Mouse (Mus musculus) kidney, embryonic 15.5 days (tissue): ENCODE data around the gene Dtx1. TPM values are rescaled to one million over a fixed set of nuclear protein-coding genes. Genes with fewer than 3 reads are reported as not detected.

Source experiments
- ATAC-seq: fragments of 200-750 bp; cut with Nextera tagmentation; replicated peaks from 2 replicates; pipeline ENCODE4 v1.8.0; 2017; ENCODE audit warnings: moderate TSS enrichment; ENCODE audit not compliant: low FRiP score
- H3K27ac ChIP-seq: fragments of 300-500 bp; sonication (generic); 2 replicates; pipeline ENCODE4 v1.5.1; 2015; ENCODE audit warnings: mild to moderate bottlenecking, inconsistent platforms
- H3K27me3 ChIP-seq: fragments of 300-500 bp; sonication (generic); 2 replicates; pipeline ENCODE4 v1.6.1; 2015; ENCODE audit warnings: inconsistent platforms
- H3K36me3 ChIP-seq: fragments of 300-500 bp; sonication (generic); 2 replicates; pipeline ENCODE4 v1.6.1; 2015; ENCODE audit warnings: inconsistent platforms
- H3K4me1 ChIP-seq: fragments of 300-500 bp; sonication (generic); 2 replicates; pipeline ENCODE4 v1.6.1; 2015; ENCODE audit warnings: inconsistent platforms
- H3K4me2 ChIP-seq: fragments of 300-500 bp; sonication (generic); 2 replicates; pipeline ENCODE4 v1.6.1; 2015; ENCODE audit warnings: moderate library complexity, mild to moderate bottlenecking, inconsistent platforms
- H3K4me3 ChIP-seq: fragments of 300-500 bp; sonication (generic); replicated peaks from 2 replicates; pipeline ENCODE4 v1.5.1; 2015; ENCODE audit warnings: mild to moderate bottlenecking, inconsistent platforms
- H3K9ac ChIP-seq: fragments of 300-500 bp; sonication (generic); 2 replicates; pipeline ENCODE4 v1.6.1; 2015; ENCODE audit warnings: mild to moderate bottlenecking, inconsistent platforms
- H3K9me3 ChIP-seq: fragments of 300-500 bp; sonication (generic); replicated peaks from 2 replicates; pipeline ENCODE4 v1.6.1; 2016; ENCODE audit warnings: inconsistent platforms
- WGBS: fragments of 180-500 bp; shearing (Covaris S2); methylation state at CpG from one replicate; pipeline ENCODE4 v1.1.7; 2015; ENCODE audit warnings: mixed read lengths; 5-methylcytosine and 5-hydroxymethylcytosine counted together
- polyA plus RNA-seq: library from polyadenylated mRNA; unstranded; fragments of >200 nt; fragmentation: Nextera tagmentation; extraction: Ambion mirVana; gene quantifications from 2 replicates; pipeline ENCODE4 v1.2.1, GENCODE M21; 2015

Dtx1 gene
- 7.5 and 8.5 TPM in 2 replicates for polyA plus RNA-seq

- Histone ChIP-seq H3K4me1 (peaks cover 31% of the 10 kb centered on the region), H3K36me3 (no peaks in the 10 kb centered on the region), H3K27ac (no peak within 1 kb of the TSS), H3K4me2 (peak within 1 kb of the TSS; percentile 92), H3K9me3 (no peaks in the 10 kb centered on the region), H3K9ac (peak within 1 kb of the TSS; percentile 44), H3K4me3 (peak within 1 kb of the TSS; percentile 55), H3K27me3 (peaks cover 71% of the 10 kb centered on the region)
- WGBS: 24% methylated on average over 3 of the region's 3 CpGs
- ATAC-seq: no peak
These were observed at the start of gene Dtx1 for GRCm38 (mm10) chr5:120711827-120712226. Dtx1 (minus strand) TSS chr5:120711927.

GRCm38 (mm10) chr5:120754215-120754614 is 42.5 kb upstream of the Dtx1 start:
- Histone ChIP-seq H3K36me3 (no peaks in the 10 kb centered on the region), H3K4me1 (no peaks in the 10 kb centered on the region), H3K4me2 (no peak overlapping the region), H3K27me3 (no peaks in the 10 kb centered on the region), H3K27ac (no peak overlapping the region), H3K9ac (no peak overlapping the region), H3K9me3 (no peaks in the 10 kb centered on the region), H3K4me3 (no peak overlapping the region)
- 85% methylated on average over 4 of the region's 4 CpGs for WGBS
- no peak for ATAC-seq

GRCm38 (mm10) chr5:120752786-120753185 is 41.1 kb upstream of the Dtx1 start:
- Histone ChIP-seq H3K4me3 (no peak overlapping the region), H3K27me3 (no peaks in the 10 kb centered on the region), H3K4me2 (no peak overlapping the region), H3K9ac (no peak overlapping the region), H3K9me3 (no peaks in the 10 kb centered on the region), H3K4me1 (no peaks in the 10 kb centered on the region), H3K36me3 (no peaks in the 10 kb centered on the region), H3K27ac (no peak overlapping the region)
- ATAC-seq: no peak
- 79% methylated on average over 3 of the region's 3 CpGs for WGBS

- Histone ChIP-seq H3K9me3 (no peaks in the 10 kb centered on the region), H3K9ac (no peak overlapping the region), H3K4me3 (no peak overlapping the region), H3K27me3 (peaks cover 4% of the 10 kb centered on the region; the same call in 1 of the 2 replicates), H3K36me3 (no peaks in the 10 kb centered on the region), H3K27ac (no peak overlapping the region), H3K4me2 (no peak overlapping the region), H3K4me1 (no peaks in the 10 kb centered on the region)
- WGBS: 73% methylated on average over 3 of the region's 3 CpGs
- ATAC-seq: no peak
These were observed 39.5 kb upstream of the Dtx1 start for GRCm38 (mm10) chr5:120751206-120751605.

- H3K9me3 ChIP-seq: no peaks in the 10 kb centered on the region
- peaks cover 11% of the 10 kb centered on the region; the same call in 1 of the 2 replicates for H3K27me3 ChIP-seq
- H3K4me1 ChIP-seq: no peaks in the 10 kb centered on the region
- no peak within 1 kb of the TSS for H3K4me2 ChIP-seq
- H3K27ac ChIP-seq: no peak within 1 kb of the TSS
- H3K4me3 ChIP-seq: no peak within 1 kb of the TSS
- no peak within 1 kb of the TSS for H3K9ac ChIP-seq
- ATAC-seq: no peak
- 38% methylated on average over 5 of the region's 5 CpGs for WGBS
- no peaks in the 10 kb centered on the region for H3K36me3 ChIP-seq
These were observed 38.0 kb upstream of the Dtx1 start, which contains the start of gene Oas2 for GRCm38 (mm10) chr5:120749688-120750087. Oas2 (minus strand) TSS chr5:120749853.

GRCm38 (mm10) chr5:120746451-120746850 is 34.7 kb upstream of the Dtx1 start:
- H3K4me3 ChIP-seq: no peak overlapping the region
- H3K27me3 ChIP-seq: peaks cover 21% of the 10 kb centered on the region; the same call in 1 of the 2 replicates
- 2% methylated on average over 5 of the region's 5 CpGs for WGBS
- H3K36me3 ChIP-seq: no peaks in the 10 kb centered on the region
- no peak for ATAC-seq
- no peak overlapping the region for H3K9ac ChIP-seq
- H3K9me3 ChIP-seq: no peaks in the 10 kb centered on the region
- H3K27ac ChIP-seq: no peak overlapping the region
- no peak overlapping the region for H3K4me2 ChIP-seq
- no peaks in the 10 kb centered on the region for H3K4me1 ChIP-seq

- H3K27me3 ChIP-seq: peaks cover 23% of the 10 kb centered on the region; the same call in 1 of the 2 replicates
- H3K27ac ChIP-seq: no peak overlapping the region
- H3K4me2 ChIP-seq: no peak overlapping the region
- H3K9ac ChIP-seq: no peak overlapping the region
- no peak for ATAC-seq
- no peaks in the 10 kb centered on the region for H3K4me1 ChIP-seq
- H3K36me3 ChIP-seq: no peaks in the 10 kb centered on the region
- 35% methylated on average over 4 of the region's 4 CpGs for WGBS
- H3K4me3 ChIP-seq: no peak overlapping the region
- H3K9me3 ChIP-seq: no peaks in the 10 kb centered on the region
These were observed 30.4 kb upstream of the Dtx1 start for GRCm38 (mm10) chr5:120742125-120742524.

GRCm38 (mm10) chr5:120734380-120734990 is 22.8 kb upstream of the Dtx1 start:
- no peak overlapping the region for H3K27ac ChIP-seq
- peaks cover 7% of the 10 kb centered on the region; the same call in 1 of the 2 replicates for H3K27me3 ChIP-seq
- 74% methylated on average over 14 of the region's 14 CpGs for WGBS
- no peaks in the 10 kb centered on the region for H3K9me3 ChIP-seq
- ATAC-seq: no peak
- no peak overlapping the region for H3K4me2 ChIP-seq
- no peaks in the 10 kb centered on the region for H3K36me3 ChIP-seq
- H3K4me3 ChIP-seq: no peak overlapping the region
- H3K4me1 ChIP-seq: no peaks in the 10 kb centered on the region
- H3K9ac ChIP-seq: no peak overlapping the region

- Histone ChIP-seq H3K27me3 (peaks cover 7% of the 10 kb centered on the region; the same call in 1 of the 2 replicates), H3K36me3 (no peaks in the 10 kb centered on the region), H3K9ac (no peak overlapping the region), H3K9me3 (no peaks in the 10 kb centered on the region), H3K4me3 (no peak overlapping the region), H3K27ac (no peak overlapping the region), H3K4me1 (no peaks in the 10 kb centered on the region), H3K4me2 (no peak overlapping the region)
- ATAC-seq: no peak
- 90% methylated on average over 3 of the region's 3 CpGs for WGBS
These were observed 22.0 kb upstream of the Dtx1 start for GRCm38 (mm10) chr5:120733696-120734095.

- no peak for ATAC-seq
- Histone ChIP-seq H3K4me1 (no peaks in the 10 kb centered on the region), H3K27me3 (peaks cover 7% of the 10 kb centered on the region; the same call in 1 of the 2 replicates)
These were observed 21.0 kb upstream of the Dtx1 start for GRCm38 (mm10) chr5:120732740-120733139.

GRCm38 (mm10) chr5:120729319-120729718 is 17.6 kb upstream of the Dtx1 start:
- H3K4me1 ChIP-seq: no peaks in the 10 kb centered on the region
- H3K9ac ChIP-seq: no peak overlapping the region
- ATAC-seq: no peak
- no peak overlapping the region for H3K27ac ChIP-seq
- no peaks in the 10 kb centered on the region for H3K9me3 ChIP-seq
- H3K4me2 ChIP-seq: no peak overlapping the region
- no peaks in the 10 kb centered on the region for H3K36me3 ChIP-seq
- 83% methylated on average over 10 of the region's 10 CpGs for WGBS
- H3K4me3 ChIP-seq: no peak overlapping the region
- H3K27me3 ChIP-seq: peaks cover 4% of the 10 kb centered on the region; the same call in 1 of the 2 replicates

More at GRCm38 (mm10) chr5:120732740-120733139, 21.0 kb upstream of the Dtx1 start:
- H3K9ac ChIP-seq: no peak overlapping the region
- no peak overlapping the region for H3K4me3 ChIP-seq
- WGBS: 75% methylated on average over 1 of the region's 1 CpGs
- H3K27ac ChIP-seq: no peak overlapping the region
- no peaks in the 10 kb centered on the region for H3K36me3 ChIP-seq
- no peak overlapping the region for H3K4me2 ChIP-seq
- no peaks in the 10 kb centered on the region for H3K9me3 ChIP-seq

- H3K9ac ChIP-seq: no peak overlapping the region
- no peak overlapping the region for H3K27ac ChIP-seq
- H3K36me3 ChIP-seq: no peaks in the 10 kb centered on the region
- no peak for ATAC-seq
- peaks cover under 1% of the 10 kb centered on the region; the same call in 1 of the 2 replicates for H3K27me3 ChIP-seq
- no peak overlapping the region for H3K4me2 ChIP-seq
- H3K9me3 ChIP-seq: no peaks in the 10 kb centered on the region
- WGBS: 57% methylated on average over 12 of the region's 12 CpGs
- no peaks in the 10 kb centered on the region for H3K4me1 ChIP-seq
- no peak overlapping the region for H3K4me3 ChIP-seq
These were observed 14.2 kb upstream of the Dtx1 start for GRCm38 (mm10) chr5:120725811-120726455.
